Mouse (Mus musculus) E14TG2a.4 (cell line): ENCODE measurements around the gene Snip1.

Experiments
- H3K27me3 ChIP-seq: 2 replicates; pipeline ENCODE4 v1.6.1; 2014; ENCODE audit warnings: low read length, control low read depth; ENCODE audit not compliant: insufficient read depth
- H3K36me3 ChIP-seq: 2 replicates; pipeline ENCODE4 v1.6.1; 2014; ENCODE audit warnings: low read length, control low read depth; ENCODE audit not compliant: insufficient read depth
- H3K4me1 ChIP-seq: replicated peaks from 2 replicates; pipeline ENCODE4 v1.6.1; 2014; ENCODE audit warnings: low read depth, low read length, control low read depth
- H3K4me3 ChIP-seq: replicated peaks from 2 replicates; pipeline ENCODE4 v1.5.1; 2014; ENCODE audit warnings: mild to moderate bottlenecking, low read length
- H3K9me3 ChIP-seq: 2 replicates; pipeline ENCODE4 v1.6.1; 2014; ENCODE audit warnings: low read length, control low read depth
- CTCF ChIP-seq: conservative IDR thresholded peaks from 2 replicates; pipeline ENCODE4 v1.5.1; 2014; ENCODE audit warnings: low read length
- NANOG ChIP-seq: IDR thresholded peaks from 2 replicates; pipeline ENCODE4 v1.6.1; 2014; ENCODE audit warnings: borderline replicate concordance, low read length, mixed read lengths
- POU5F1 ChIP-seq: IDR thresholded peaks from 2 replicates; pipeline ENCODE4 v1.6.1; 2014; ENCODE audit warnings: low read length, borderline replicate concordance

The Snip1 gene

GRCm38 (mm10) chr4:125057273-125057672 is 9.2 kb upstream of the Snip1 start:
- no peak for TF ChIP-seq NANOG
- TF ChIP-seq POU5F1: no peak
- no peak for TF ChIP-seq CTCF
- Histone ChIP-seq H3K4me3 (no peak overlapping the region), H3K4me1 (peaks cover 24% of the 10 kb centered on the region), H3K9me3 (no peaks in the 10 kb centered on the region), H3K27me3 (no peaks in the 10 kb centered on the region), H3K36me3 (peaks cover 44% of the 10 kb centered on the region)

GRCm38 (mm10) chr4:125058033-125058432 is 8.4 kb upstream of the Snip1 start:
- Histone ChIP-seq H3K36me3 (peaks cover 37% of the 10 kb centered on the region), H3K4me1 (peaks cover 24% of the 10 kb centered on the region), H3K9me3 (no peaks in the 10 kb centered on the region), H3K27me3 (no peaks in the 10 kb centered on the region), H3K4me3 (no peak overlapping the region)
- TF ChIP-seq CTCF: no peak
- TF ChIP-seq NANOG: no peak
- TF ChIP-seq POU5F1: no peak

GRCm38 (mm10) chr4:125059025-125059424 is 7.4 kb upstream of the Snip1 start:
- H3K27me3 ChIP-seq: peaks cover 4% of the 10 kb centered on the region; the same call in 1 of the 2 replicates
- no peak for TF ChIP-seq NANOG
- peak; percentile 35 for TF ChIP-seq CTCF
- TF ChIP-seq POU5F1: no peak
- H3K36me3 ChIP-seq: peaks cover 27% of the 10 kb centered on the region
- peaks cover 26% of the 10 kb centered on the region for H3K4me1 ChIP-seq
- H3K4me3 ChIP-seq: no peak overlapping the region
- H3K9me3 ChIP-seq: no peaks in the 10 kb centered on the region

- no peak overlapping the region for H3K4me3 ChIP-seq
- H3K36me3 ChIP-seq: peaks cover 11% of the 10 kb centered on the region
- H3K4me1 ChIP-seq: peaks cover 38% of the 10 kb centered on the region
- TF ChIP-seq POU5F1 (no peak), NANOG (no peak), CTCF (no peak)
- H3K9me3 ChIP-seq: no peaks in the 10 kb centered on the region
- peaks cover 13% of the 10 kb centered on the region; the same call in 1 of the 2 replicates for H3K27me3 ChIP-seq
These were observed 2.6 kb upstream of the Snip1 start for GRCm38 (mm10) chr4:125063829-125064228.

GRCm38 (mm10) chr4:125065517-125066307 is 760 bp upstream of the Snip1 start, which contains the start of gene Dnali1:
Gene Dnali1 (minus strand): TSS chr4:125065703.
- H3K36me3 ChIP-seq: peaks cover 30% of the 10 kb centered on the region
- peak within 1 kb of the TSS; percentile 99 for H3K4me3 ChIP-seq
- H3K27me3 ChIP-seq: peaks cover 13% of the 10 kb centered on the region; the same call in 1 of the 2 replicates
- TF ChIP-seq POU5F1 (no peak), NANOG (no peak), CTCF (no peak)
- no peaks in the 10 kb centered on the region for H3K9me3 ChIP-seq
- H3K4me1 ChIP-seq: peaks cover 43% of the 10 kb centered on the region

- TF ChIP-seq NANOG (no peak), POU5F1 (no peak)
- Histone ChIP-seq H3K27me3 (no peaks in the 10 kb centered on the region), H3K9me3 (no peaks in the 10 kb centered on the region)
These were observed 11.2 kb downstream of the Snip1 start for GRCm38 (mm10) chr4:125077700-125078099.

GRCm38 (mm10) chr4:125078698-125079097 is 12.2 kb downstream of the Snip1 start:
- TF ChIP-seq POU5F1 (no peak), NANOG (no peak), CTCF (no peak)
- peaks cover 6% of the 10 kb centered on the region for H3K4me1 ChIP-seq
- H3K9me3 ChIP-seq: no peaks in the 10 kb centered on the region
- H3K36me3 ChIP-seq: peaks cover 68% of the 10 kb centered on the region
- H3K27me3 ChIP-seq: no peaks in the 10 kb centered on the region
- H3K4me3 ChIP-seq: no peak overlapping the region

More at GRCm38 (mm10) chr4:125077700-125078099, 11.2 kb downstream of the Snip1 start:
- Histone ChIP-seq H3K4me3 (no peak overlapping the region), H3K4me1 (no peaks in the 10 kb centered on the region), H3K36me3 (peaks cover 77% of the 10 kb centered on the region)

- no peaks in the 10 kb centered on the region for H3K9me3 ChIP-seq
- no peak for TF ChIP-seq NANOG
- no peak for TF ChIP-seq POU5F1
- no peak for TF ChIP-seq CTCF
- peaks cover 53% of the 10 kb centered on the region for H3K36me3 ChIP-seq
- H3K4me1 ChIP-seq: peaks cover 23% of the 10 kb centered on the region
- no peaks in the 10 kb centered on the region for H3K27me3 ChIP-seq
- H3K4me3 ChIP-seq: peak within 1 kb of the TSS; percentile 89
These were observed 18.2 kb downstream of the Snip1 start, which contains the start of gene Meaf6 for GRCm38 (mm10) chr4:125084403-125085345. Gene Meaf6 (plus strand): TSS chr4:125085134.
